Mouse (Mus musculus): ENCODE results near the gene S1pr1.

Gene S1pr1

GRCm38 (mm10) chr3:115673663-115674157 lies 41.2 kb downstream of the S1pr1 start:
- no peak for DNase-seq (ENCODE audit: low read depth)

DNA sequence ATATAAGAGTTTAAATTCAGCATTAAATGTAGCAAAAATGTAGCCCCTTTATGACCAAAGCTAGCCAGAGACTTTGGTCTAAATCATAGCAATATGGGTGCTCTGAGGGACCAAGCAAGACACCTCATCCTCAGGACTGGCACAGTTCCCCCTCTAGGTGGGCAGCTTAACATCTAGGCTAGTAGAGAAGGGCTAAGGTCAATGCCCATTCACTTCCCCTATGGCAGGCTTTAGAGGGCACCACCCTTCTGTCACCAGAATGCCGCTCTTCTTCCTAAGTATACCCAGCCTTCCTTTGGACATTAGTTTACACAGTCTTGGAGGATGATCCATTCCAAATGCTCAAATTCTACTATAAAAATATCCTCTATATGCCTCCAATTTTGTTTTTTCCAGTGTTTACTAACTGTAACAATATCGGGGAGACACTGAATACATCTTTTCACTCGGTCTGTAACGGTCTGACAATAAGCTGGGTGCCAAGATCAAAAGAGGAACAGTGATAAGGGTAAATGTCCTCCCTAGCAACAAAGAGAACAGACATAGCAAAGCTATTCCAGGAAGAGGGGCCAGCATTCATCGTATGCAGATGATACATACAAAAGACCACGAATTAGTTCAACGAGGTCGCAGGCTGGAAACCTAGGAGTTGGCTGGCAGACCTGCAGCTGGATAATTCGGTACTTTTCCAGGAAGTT lies 41.8 kb downstream of the S1pr1 start:
- no peak for DNase-seq (ENCODE audit: low read depth)

DNA sequence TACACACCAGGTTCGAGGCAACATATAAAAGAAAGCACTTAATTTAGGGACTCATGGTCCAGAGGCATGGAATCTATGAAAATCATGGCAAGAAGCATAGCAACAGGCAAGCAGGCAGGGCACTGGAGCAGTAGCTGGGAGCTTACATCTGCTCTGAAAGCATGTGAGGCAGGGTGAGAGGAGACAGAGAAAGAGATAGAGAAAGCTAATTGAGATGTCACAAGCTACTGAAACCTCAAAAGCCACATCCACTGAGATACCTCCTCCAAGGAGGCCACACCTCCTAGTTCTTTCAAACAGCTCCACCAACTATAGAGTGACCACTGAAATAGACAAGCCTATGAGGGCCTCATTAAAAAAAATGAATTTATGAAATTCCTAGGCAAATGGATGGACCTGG lies 45.6 kb downstream of the S1pr1 start:
- no peak for DNase-seq (ENCODE audit: low read depth)

GRCm38 (mm10) chr3:115667182-115667581 lies 47.7 kb downstream of the S1pr1 start:
- DNase-seq (ENCODE audit: low read depth): no peak

DNA sequence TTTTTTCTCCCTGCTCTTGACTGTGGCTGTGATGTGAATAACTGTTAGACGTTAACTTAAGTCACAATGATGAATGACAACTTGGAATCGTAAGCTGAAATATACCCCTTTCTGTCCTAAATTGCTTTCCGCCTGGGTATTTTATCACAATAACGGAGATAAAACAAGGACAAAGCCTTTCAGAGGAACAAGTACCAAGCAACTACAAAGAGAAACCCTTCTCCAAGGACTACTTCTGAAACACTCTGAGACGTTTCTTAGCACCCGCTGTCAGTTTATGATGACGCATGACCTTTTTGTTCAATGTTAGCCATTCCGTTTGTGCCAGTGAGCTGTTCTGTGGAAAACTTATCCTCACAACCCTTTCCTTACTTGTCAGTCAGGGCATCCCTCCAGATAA lies 48.3 kb downstream of the S1pr1 start:
- DNase-seq (ENCODE audit: low read depth): no peak

GRCm38 (mm10) chr3:115664497-115664896 lies 50.4 kb downstream of the S1pr1 start:
- no peak for DNase-seq (ENCODE audit: low read depth)

GRCm38 (mm10) chr3:115660701-115661460 lies 54.0 kb downstream of the S1pr1 start:
- DNase-seq (ENCODE audit: low read depth): peak; percentile 92
